Mouse (Mus musculus) stomach, embryonic 16.5 days (tissue): ENCODE data around the gene Col6a2. TPM values are rescaled to one million over a fixed set of nuclear protein-coding genes. Genes with fewer than 3 reads are reported as not detected.

Experiments used
- ATAC-seq: fragments of 200-750 bp; cut with Nextera tagmentation; 2 replicates; pipeline ENCODE4 v1.8.0; 2017; ENCODE audit warnings: moderate number of reproducible peaks, moderate TSS enrichment; ENCODE audit not compliant: insufficient read depth, low FRiP score
- H3K27ac ChIP-seq: fragments of 300-500 bp; sonication (generic); 2 replicates; pipeline ENCODE4 v1.5.1; 2014; ENCODE audit warnings: low read length
- H3K27me3 ChIP-seq: fragments of 300-500 bp; sonication (generic); 2 replicates; pipeline ENCODE4 v1.6.1; 2014; ENCODE audit warnings: low read length, control low read depth, mixed read lengths; ENCODE audit not compliant: control insufficient read depth, insufficient read depth
- H3K36me3 ChIP-seq: fragments of 300-500 bp; sonication (generic); 2 replicates; pipeline ENCODE4 v1.6.1; 2014; ENCODE audit warnings: low read length; ENCODE audit not compliant: control insufficient read depth, insufficient read depth
- H3K4me1 ChIP-seq: fragments of 300-500 bp; sonication (generic); 2 replicates; pipeline ENCODE4 v1.6.1; 2014; ENCODE audit warnings: low read length, control low read depth, mixed read lengths; ENCODE audit not compliant: control insufficient read depth, insufficient read depth
- H3K4me2 ChIP-seq: fragments of 300-500 bp; sonication (generic); 2 replicates; pipeline ENCODE4 v1.6.1; 2014; ENCODE audit warnings: low read depth, low read length, mixed read lengths
- H3K4me3 ChIP-seq: fragments of 300-500 bp; sonication (generic); replicated peaks from 2 replicates; pipeline ENCODE4 v1.5.1; 2014; ENCODE audit warnings: mild to moderate bottlenecking, low read length
- H3K9ac ChIP-seq: fragments of 300-500 bp; sonication (generic); 2 replicates; pipeline ENCODE4 v1.6.1; 2014; ENCODE audit warnings: low read length
- H3K9me3 ChIP-seq: fragments of 300-500 bp; sonication (generic); replicated peaks from 2 replicates; pipeline ENCODE4 v1.6.1; 2016; ENCODE audit warnings: low read length, control low read depth; ENCODE audit not compliant: control insufficient read depth
- WGBS: fragments of 180-500 bp; shearing (Covaris S2); extraction: QIAGEN DNeasy Blood & Tissue Kit; methylation state at CpG from one replicate; pipeline ENCODE4 v1.1.7; 2014; 5-methylcytosine and 5-hydroxymethylcytosine counted together
- polyA plus RNA-seq: library from polyadenylated mRNA; unstranded; fragments of >200 nt; fragmentation: Nextera tagmentation; extraction: Ambion mirVana; gene quantifications from 2 replicates; pipeline ENCODE4 v1.2.1, GENCODE M21; 2015

Col6a2 gene
- polyA plus RNA-seq, 1 experiment from 2014 or later = 287 TPM

DNA sequence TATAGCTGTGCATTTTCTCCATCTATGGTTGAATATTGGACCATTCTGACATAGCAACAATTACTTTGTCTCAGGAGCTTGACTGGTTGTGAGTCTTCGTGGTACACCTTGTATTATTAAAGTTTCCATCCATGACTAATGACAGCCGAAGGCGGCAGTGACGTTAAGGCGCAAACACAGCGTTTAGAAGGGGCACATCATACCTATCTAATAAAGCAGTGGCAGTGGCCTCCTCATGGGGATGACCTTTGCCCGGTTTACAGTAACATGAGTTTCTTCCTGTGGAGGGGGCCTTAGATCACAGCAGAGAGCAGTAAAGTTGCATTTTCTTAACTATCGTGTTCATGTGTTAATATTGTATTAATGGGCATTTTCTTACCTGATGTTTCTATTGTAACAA is 75.2 kb downstream of the Col6a2 start:
- H3K4me1 ChIP-seq = no peaks in the 10 kb centered on the region
- no peak overlapping the region for H3K27ac ChIP-seq
- no peaks in the 10 kb centered on the region for H3K9me3 ChIP-seq
- H3K4me2 ChIP-seq = no peak overlapping the region
- H3K36me3 ChIP-seq = 0 out of 2 replicates have a peak, but pooled peaks cover 14% of the 10 kb centered on the region
- H3K9ac ChIP-seq = no peak overlapping the region
- no peaks in the 10 kb centered on the region for H3K27me3 ChIP-seq
- WGBS = 89% methylated on average over 8 of the region's 8 CpGs
- no peak for ATAC-seq
- H3K4me3 ChIP-seq = no peak overlapping the region

DNA sequence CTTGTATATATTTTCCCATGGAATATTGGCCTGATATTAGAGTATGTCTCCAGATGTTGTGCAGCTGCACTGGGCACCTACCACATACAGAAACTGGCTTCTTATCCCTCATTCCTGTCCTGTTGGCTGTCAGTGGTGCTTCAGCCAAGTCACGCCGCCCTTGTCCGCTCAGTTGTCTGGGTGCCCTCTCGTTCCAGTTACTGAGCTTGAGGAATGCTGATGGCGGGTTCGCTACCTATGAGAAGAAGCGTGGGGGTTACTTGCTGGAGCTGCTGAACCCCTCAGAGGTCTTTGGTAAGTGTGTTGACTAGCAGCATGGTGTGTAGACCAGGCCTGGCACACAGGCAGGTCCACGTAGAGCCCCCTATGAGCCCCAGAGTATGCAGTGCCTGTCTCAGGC is 76.9 kb downstream of the Col6a2 start:
- Histone ChIP-seq H3K4me3 (no peak overlapping the region), H3K9me3 (no peaks in the 10 kb centered on the region), H3K4me2 (no peak overlapping the region), H3K27me3 (no peaks in the 10 kb centered on the region), H3K27ac (no peak overlapping the region), H3K4me1 (no peaks in the 10 kb centered on the region), H3K36me3 (peaks cover 16% of the 10 kb centered on the region; the same call in 1 of the 2 replicates), H3K9ac (no peak overlapping the region)
- no peak for ATAC-seq
- WGBS = 93% methylated on average over 8 of the region's 8 CpGs

Other genes with a start within 250 kb of the Col6a2 start
- gene AC141477.1, start 183.2 kb downstream of the Col6a2 start, polyA plus RNA-seq = not detected in 2 replicates
- 10.9 and 12.4 TPM in 2 replicates for gene Pcnt, start 180.8 kb downstream of the Col6a2 start, polyA plus RNA-seq
- 0.25 TPM in 1 of 2 replicates, not detected in the other for gene 2610028H24Rik, start 174.5 kb downstream of the Col6a2 start, polyA plus RNA-seq
- 38.3 and 49.3 TPM in 2 replicates for gene Mcm3ap, start 154.7 kb downstream of the Col6a2 start, polyA plus RNA-seq
- 5.6 and 6.1 TPM in 2 replicates for gene Ybey, start 154.5 kb downstream of the Col6a2 start, polyA plus RNA-seq
- gene Lss, start 92.0 kb downstream of the Col6a2 start, polyA plus RNA-seq = 48.6 and 49.1 TPM in 2 replicates
- gene Spatc1l, start 61.4 kb downstream of the Col6a2 start, polyA plus RNA-seq = 0.21 TPM in 1 of 2 replicates, not detected in the other
- gene Ftcd, start 48.0 kb downstream of the Col6a2 start, polyA plus RNA-seq = 1.8 and 2.4 TPM in 2 replicates
- 433 and 468 TPM in 2 replicates for gene Col6a1, start 102.5 kb upstream of the Col6a2 start, polyA plus RNA-seq